ENCODE assay signal across 29 mouse cellular contexts in genomic region chr6:44297413-44297812, GRCm38 (mm10).
DNase-seq lines count a peak whose midpoint lies in the region; ATAC-seq and TF ChIP-seq lines count a peak whose summit lies in the region.
"Had no signal": no experiment of that assay in that cellular context is flagged by ENCODE, and none has a peak within 500 bp of the region (broad histone marks: within the 10 kb centered on the region; RNA-seq: fewer than 3 reads in every experiment).

No protein-coding gene starts in this region.

- no peaks in the 10 kb centered on the region for H3K27me3 ChIP-seq in hindbrain, embryonic 15.5 days
- no peaks in the 10 kb centered on the region for H3K27me3 ChIP-seq in hindbrain, embryonic 10.5 days (ENCODE audit: insufficient read depth, poor library complexity, severe bottlenecking)
- no peaks in the 10 kb centered on the region for H3K27me3 ChIP-seq in midbrain, postnatal 0 days (ENCODE audit: insufficient read depth, low read length)
- H3K27me3 ChIP-seq in midbrain, embryonic 10.5 days (ENCODE audit: low read depth, poor library complexity, severe bottlenecking), result no peaks in the 10 kb centered on the region
- H3K27me3 ChIP-seq: CH12.LX; embryonic facial prominence, embryonic 12.5 days; forebrain, embryonic 15.5 days; heart, embryonic 13.5 days; limb, embryonic 13.5 days; midbrain, embryonic 12.5 days; neural tube, embryonic 12.5 days had no signal

- peak; percentile 63; the same call in 1 of the 2 replicates for ATAC-seq in hindbrain, embryonic 15.5 days (ENCODE audit: low FRiP score, low read depth)
- ATAC-seq in midbrain, postnatal 0 days (ENCODE audit: low FRiP score), result no peak
- no peak for ATAC-seq in monocyte, adult 5-6 weeks (replicated peaks; ENCODE audit: insufficient number of reproducible peaks, low FRiP score, low TSS enrichment, poor library complexity, severe bottlenecking)
- ATAC-seq: forebrain, embryonic 15.5 days; inflammation-experienced regulatory T-cells, adult 6 months had no signal

- 63% methylated on average over 1 of the region's 1 CpGs for WGBS in hindbrain, embryonic 15.5 days
- 70% methylated on average over 1 of the region's 1 CpGs for WGBS in hindbrain, embryonic 10.5 days
- 60% methylated on average over 1 of the region's 1 CpGs for WGBS in midbrain, postnatal 0 days
- 83% methylated on average over 1 of the region's 1 CpGs for WGBS in midbrain, embryonic 10.5 days

- H3K9ac ChIP-seq in hindbrain, embryonic 15.5 days, result no peak overlapping the region
- H3K9ac ChIP-seq in midbrain, postnatal 0 days (replicated peaks; ENCODE audit: low read length, poor library complexity, severe bottlenecking), result no peak overlapping the region
- H3K9ac ChIP-seq: embryonic facial prominence, embryonic 12.5 days; forebrain, embryonic 15.5 days; heart, embryonic 13.5 days; limb, embryonic 13.5 days; midbrain, embryonic 12.5 days; neural tube, embryonic 12.5 days had no signal

- no peak overlapping the region for H3K27ac ChIP-seq in hindbrain, embryonic 15.5 days (replicated peaks)
- H3K27ac ChIP-seq in hindbrain, embryonic 10.5 days, result no peak overlapping the region
- no peak overlapping the region for H3K27ac ChIP-seq in midbrain, postnatal 0 days (ENCODE audit: low read depth, low read length)
- H3K27ac ChIP-seq in midbrain, embryonic 10.5 days (replicated peaks), result no peak overlapping the region
- H3K27ac ChIP-seq: embryonic facial prominence, embryonic 12.5 days; forebrain, embryonic 15.5 days; gastrocnemius, adult 2 months; heart, adult 2 months; heart, embryonic 13.5 days; limb, embryonic 13.5 days; midbrain, embryonic 12.5 days; neural tube, embryonic 12.5 days had no signal

- no peaks in the 10 kb centered on the region for H3K9me3 ChIP-seq in hindbrain, embryonic 15.5 days
- H3K9me3 ChIP-seq in hindbrain, embryonic 10.5 days, result no peaks in the 10 kb centered on the region
- H3K9me3 ChIP-seq in midbrain, postnatal 0 days (ENCODE audit: low read length), result no peaks in the 10 kb centered on the region
- H3K9me3 ChIP-seq in midbrain, embryonic 10.5 days (replicated peaks), result no peaks in the 10 kb centered on the region
- H3K9me3 ChIP-seq: embryonic facial prominence, embryonic 12.5 days; forebrain, embryonic 15.5 days; heart, embryonic 13.5 days; limb, embryonic 13.5 days; midbrain, embryonic 12.5 days; neural tube, embryonic 12.5 days had no signal

- no peaks in the 10 kb centered on the region for H3K4me1 ChIP-seq in hindbrain, embryonic 15.5 days (replicated peaks)
- H3K4me1 ChIP-seq in hindbrain, embryonic 10.5 days (replicated peaks), result no peaks in the 10 kb centered on the region
- H3K4me1 ChIP-seq in midbrain, postnatal 0 days (ENCODE audit: insufficient read depth, low read length), result no peaks in the 10 kb centered on the region
- H3K4me1 ChIP-seq in midbrain, embryonic 10.5 days, result no peaks in the 10 kb centered on the region
- H3K4me1 ChIP-seq: embryonic facial prominence, embryonic 12.5 days; forebrain, embryonic 15.5 days; heart, embryonic 13.5 days; limb, embryonic 13.5 days; midbrain, embryonic 12.5 days; neural tube, embryonic 12.5 days had no signal

- DNase-seq in hindbrain, embryonic 10.5 days (ENCODE audit: low spot score), result no peak
- DNase-seq in midbrain, postnatal 0 days (ENCODE audit: low spot score), result peak; percentile 81
- DNase-seq in midbrain, embryonic 10.5 days (ENCODE audit: low spot score), result no peak
- peak; percentile 93 for DNase-seq in cerebellum, adult 9-10 months
- peak; percentile 76 to 83 for DNase-seq in cerebellum, postnatal 36 days
- no peak for DNase-seq in heart, adult 8-10 months (ENCODE audit: low spot score)
- DNase-seq: adrenal gland, postnatal 10 days; embryo, embryonic 11 days; gastrocnemius, adult 2 months; gastrocnemius, postnatal 36 days; heart, adult 2 months; heart, postnatal 10 days; kidney, adult 11 months; kidney, postnatal 14 days; lung, postnatal 36 days; right cerebral cortex, adult 18-20 months; spleen, adult 18-20 months; thymus, postnatal 14 days had no signal

- TF ChIP-seq CTCF in midbrain, postnatal 0 days (IDR thresholded peaks at IDR 0.05), result no peak

- no peak overlapping the region for H3K4me3 ChIP-seq in hindbrain, embryonic 15.5 days
- H3K4me3 ChIP-seq in hindbrain, embryonic 10.5 days, result no peak overlapping the region
- no peak overlapping the region for H3K4me3 ChIP-seq in midbrain, postnatal 0 days (ENCODE audit: low read depth, low read length)
- no peak overlapping the region for H3K4me3 ChIP-seq in midbrain, embryonic 10.5 days
- H3K4me3 ChIP-seq: embryonic facial prominence, embryonic 12.5 days; forebrain, embryonic 15.5 days; gastrocnemius, adult 2 months; heart, adult 2 months; heart, embryonic 13.5 days; limb, embryonic 13.5 days; midbrain, embryonic 12.5 days; neural tube, embryonic 12.5 days had no signal

- H3K4me2 ChIP-seq in hindbrain, embryonic 15.5 days, result no peak overlapping the region
- H3K4me2 ChIP-seq in midbrain, postnatal 0 days (ENCODE audit: low read depth, low read length, poor library complexity, severe bottlenecking), result no peak overlapping the region
- H3K4me2 ChIP-seq: embryonic facial prominence, embryonic 12.5 days; forebrain, embryonic 15.5 days; heart, embryonic 13.5 days; limb, embryonic 13.5 days; liver, embryonic 11.5 days; midbrain, embryonic 12.5 days; neural tube, embryonic 12.5 days had no signal

- H3K36me3 ChIP-seq in hindbrain, embryonic 15.5 days, result no peaks in the 10 kb centered on the region
- H3K36me3 ChIP-seq in hindbrain, embryonic 10.5 days, result no peaks in the 10 kb centered on the region
- no peaks in the 10 kb centered on the region for H3K36me3 ChIP-seq in midbrain, postnatal 0 days (ENCODE audit: insufficient read depth, low read length)
- no peaks in the 10 kb centered on the region for H3K36me3 ChIP-seq in midbrain, embryonic 10.5 days
- H3K36me3 ChIP-seq: embryonic facial prominence, embryonic 12.5 days; forebrain, embryonic 15.5 days; heart, embryonic 13.5 days; limb, embryonic 13.5 days; midbrain, embryonic 12.5 days; neural tube, embryonic 12.5 days had no signal

Comparison
In these comparisons a context has a peak if more than half of its experiments do, and no peak if none do; other contexts are left out.
1. DNase-seq: peak in midbrain, postnatal 0 days (single experiment), cerebellum, adult 9-10 months (single experiment) and cerebellum, postnatal 36 days (2 of 2); none in hindbrain, embryonic 10.5 days (single experiment), midbrain, embryonic 10.5 days (single experiment) and heart, adult 8-10 months (single experiment).